Comparison of ENCODE assay signal across 10 mouse cellular contexts in the genomic region with DNA sequence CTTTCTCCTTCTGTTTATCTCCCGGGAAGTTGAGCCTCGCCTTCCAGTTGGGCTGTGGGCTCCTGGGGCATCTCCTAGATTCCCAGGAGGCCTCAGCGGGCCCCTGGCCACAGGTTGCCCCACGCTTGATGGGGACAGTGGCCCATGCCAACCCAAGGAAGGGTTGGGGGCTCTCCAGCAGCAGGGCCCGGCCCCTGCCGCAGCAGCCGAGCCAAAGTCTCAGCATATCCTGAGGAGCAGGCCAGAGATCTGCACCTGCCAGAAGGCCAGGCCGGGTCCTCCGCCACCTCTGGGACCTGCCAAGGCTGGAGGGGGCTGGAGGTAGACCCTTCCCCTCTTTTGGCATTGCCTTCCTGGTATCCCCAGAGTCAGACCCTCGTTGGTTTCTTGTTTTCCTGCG. TPM values are rescaled to one million over a fixed set of nuclear protein-coding genes. Genes with fewer than 3 reads are reported as not detected.
A peak's percentile ranks its signal among the peaks of the same experiment; 100 is the strongest.
DNase-seq lines count a peak whose midpoint lies in the region; ATAC-seq and TF ChIP-seq lines count a peak whose summit lies in the region.
"Had no signal": no experiment of that assay in that cellular context is flagged by ENCODE, and none has a peak within 500 bp of the region (broad histone marks: within the 10 kb centered on the region; RNA-seq: fewer than 3 reads in every experiment).

No protein-coding gene starts in this region.

- no peak for DNase-seq in cerebellum, adult 2 months
- DNase-seq in cerebellum, postnatal 14 days = no peak
- no peak for DNase-seq in forebrain, postnatal 0 days
- DNase-seq in midbrain, embryonic 11.5 days (ENCODE audit: low spot score, missing footprints) = no peak
- no peak for DNase-seq in c-Kit-positive CD71-positive TER-119-positive erythroid progenitor cells, embryonic 14.5 days (ENCODE audit: low spot score)
- DNase-seq in adrenal gland, postnatal 4 days (ENCODE audit: low spot score in 2 of 2) = no peak
- no peak for DNase-seq in frontal cortex, postnatal 14 days (ENCODE audit: low spot score in 2 of 2)
- DNase-seq: heart, postnatal 10 days had no signal

- under 1% methylated on average over 11 of the region's 11 CpGs for WGBS in cerebellum, adult 2 months
- 3% methylated on average over 11 of the region's 11 CpGs for WGBS in forebrain, postnatal 0 days
- 1% methylated on average over 11 of the region's 11 CpGs for WGBS in midbrain, embryonic 11.5 days

- no peak for TF ChIP-seq CTCF in cerebellum, adult 2 months (IDR thresholded peaks at IDR 0.05; ENCODE audit: borderline replicate concordance, insufficient read depth, low read depth, low read length)
- no peak for TF ChIP-seq CTCF in E14TG2a.4 (conservative IDR thresholded peaks at IDR 0.05; ENCODE audit: low read length)
- no peak for TF ChIP-seq CTCF in forebrain, postnatal 0 days (IDR thresholded peaks at IDR 0.05; ENCODE audit: low read depth)

- H3K4me2 ChIP-seq in forebrain, postnatal 0 days (ENCODE audit: low read depth) = peak overlapping the region; percentile 93
- H3K4me2 ChIP-seq in midbrain, embryonic 11.5 days = peak overlapping the region; percentile 76

- H3K9ac ChIP-seq in forebrain, postnatal 0 days = peak overlapping the region; percentile 75
- H3K9ac ChIP-seq in midbrain, embryonic 11.5 days (ENCODE audit: low read length) = peak overlapping the region; percentile 61

- no peaks in the 10 kb centered on the region for H3K27me3 ChIP-seq in cerebellum, adult 2 months (ENCODE audit: control insufficient read depth, insufficient read depth, low read length)
- peaks cover 72% of the 10 kb centered on the region for H3K27me3 ChIP-seq in E14TG2a.4 (ENCODE audit: insufficient read depth, low read length)
- peaks cover 11% of the 10 kb centered on the region; the same call in 1 of the 2 replicates for H3K27me3 ChIP-seq in forebrain, postnatal 0 days (ENCODE audit: insufficient read depth, low read length)
- H3K27me3 ChIP-seq in midbrain, embryonic 11.5 days (ENCODE audit: control insufficient read depth, insufficient read depth, low read length) = peaks cover 51% of the 10 kb centered on the region

- H3K4me1 ChIP-seq in cerebellum, adult 2 months (ENCODE audit: control insufficient read depth, insufficient read depth, low read length) = peaks cover 21% of the 10 kb centered on the region
- peaks cover 27% of the 10 kb centered on the region for H3K4me1 ChIP-seq in E14TG2a.4 (replicated peaks; ENCODE audit: low read depth, low read length)
- H3K4me1 ChIP-seq in forebrain, postnatal 0 days (ENCODE audit: insufficient read depth) = peaks cover 9% of the 10 kb centered on the region
- H3K4me1 ChIP-seq in midbrain, embryonic 11.5 days (ENCODE audit: control insufficient read depth, insufficient read depth, low read length) = peaks cover 14% of the 10 kb centered on the region

- TF ChIP-seq POLR2A in cerebellum, adult 2 months (IDR thresholded peaks at IDR 0.05; ENCODE audit: borderline replicate concordance, insufficient read depth, low read length) = no peak

- no peak for ATAC-seq in forebrain, postnatal 0 days
- 0 out of 2 replicates have a peak, but pooled peaks have one; percentile 11 for ATAC-seq in midbrain, embryonic 11.5 days (ENCODE audit: low FRiP score)
- ATAC-seq: Patski had no signal

- peak overlapping the region; percentile 97 for H3K27ac ChIP-seq in cerebellum, adult 2 months (ENCODE audit: insufficient read depth, low read length)
- peak overlapping the region; percentile 55 for H3K27ac ChIP-seq in forebrain, postnatal 0 days (ENCODE audit: low read depth, low read length)
- no peak overlapping the region for H3K27ac ChIP-seq in midbrain, embryonic 11.5 days (ENCODE audit: low read depth, low read length)

- no peaks in the 10 kb centered on the region for H3K36me3 ChIP-seq in E14TG2a.4 (ENCODE audit: insufficient read depth, low read length)
- no peaks in the 10 kb centered on the region for H3K36me3 ChIP-seq in forebrain, postnatal 0 days (ENCODE audit: insufficient read depth)
- no peaks in the 10 kb centered on the region for H3K36me3 ChIP-seq in midbrain, embryonic 11.5 days (ENCODE audit: control insufficient read depth, insufficient read depth, low read length)

- peak overlapping the region; percentile 92 for H3K4me3 ChIP-seq in cerebellum, adult 2 months (replicated peaks; ENCODE audit: insufficient read depth, low read depth, low read length)
- H3K4me3 ChIP-seq in E14TG2a.4 (replicated peaks; ENCODE audit: low read length) = peak overlapping the region; percentile 79
- H3K4me3 ChIP-seq in forebrain, postnatal 0 days (ENCODE audit: low read depth, low read length) = peak overlapping the region; percentile 75
- peak overlapping the region; percentile 56 for H3K4me3 ChIP-seq in midbrain, embryonic 11.5 days (ENCODE audit: low read depth, low read length)

- no peaks in the 10 kb centered on the region for H3K9me3 ChIP-seq in E14TG2a.4 (ENCODE audit: low read length)
- no peaks in the 10 kb centered on the region for H3K9me3 ChIP-seq in forebrain, postnatal 0 days (ENCODE audit: low read length)
- no peaks in the 10 kb centered on the region for H3K9me3 ChIP-seq in midbrain, embryonic 11.5 days (ENCODE audit: control insufficient read depth, low read length)

RNA-seq across cellular contexts. Expression of gene Jph3, which starts 1.6 kb away (rescaled TPM):
- polyA plus RNA-seq in cerebellum, adult 2 months (2012; rRNA removed) = 143 and 154 TPM in 2 replicates
- total RNA-seq in forebrain, postnatal 0 days (2014; rRNA removed) = 64.2 and 65.8 TPM in 2 replicates
- 123 and 127 TPM in 2 replicates for polyA plus RNA-seq in forebrain, postnatal 0 days (2015; fragmentation: Nextera tagmentation; extraction: Ambion mirVana)
- 10.2 and 10.4 TPM in 2 replicates for polyA plus RNA-seq in midbrain, embryonic 11.5 days (2014; fragmentation: Nextera tagmentation; extraction: Ambion mirVana)
- 1 to 10 TPM; 5.0 to 5.8 TPM for total RNA-seq in adrenal gland, postnatal 4 days (2021)
- total RNA-seq: heart, postnatal 10 days had no signal

Comparison
In these comparisons a context has a peak if more than half of its experiments do, and no peak if none do; other contexts are left out.
1. RNA of gene Jph3, which starts 1.6 kb away (polyA plus RNA-seq): 143 to 154 TPM in cerebellum, adult 2 months and 123 to 127 TPM in forebrain, postnatal 0 days; 10.2 to 10.4 TPM in midbrain, embryonic 11.5 days; every median in the first group is over 10 times any median in the second.
2. Peak in every context shown above with its lines, with median percentiles within 50 percentile points of each other: H3K4me3 ChIP-seq.